Mouse (Mus musculus): ENCODE results near the gene Vmn2r78.
"Not testable (repeated sequence)": the region's sequence is repeated elsewhere in the genome, so short reads cannot be mapped to it uniquely, and the experiment has no call there.

Gene Vmn2r78

GRCm38 (mm10) chr7:86914794-86915193 is at the start of gene Vmn2r78:
Vmn2r78 (plus strand) TSS chr7:86915094.
- not testable (repeated sequence) for DNase-seq

GRCm38 (mm10) chr7:86889470-86890469 is 25.1 kb upstream of the Vmn2r78 start:
- DNase-seq = no peak

- no peak for DNase-seq
These were observed 22.4 kb downstream of the Vmn2r78 start for GRCm38 (mm10) chr7:86937288-86937687.

GRCm38 (mm10) chr7:86994700-86995099 is 79.8 kb downstream of the Vmn2r78 start:
- no peak for DNase-seq

- not testable (repeated sequence) for DNase-seq
These were observed 80.9 kb downstream of the Vmn2r78 start, which contains the start of gene Vmn2r79 for GRCm38 (mm10) chr7:86995815-86996214. Vmn2r79 (plus strand) TSS chr7:86996115.

Data from thymus, adult 18-20 months (tissue).